Mouse (Mus musculus): Measurements from ENCODE around the gene Rhbdl3. TPM values are rescaled to one million over a fixed set of nuclear protein-coding genes. Genes with fewer than 3 reads are reported as not detected.

Gene Rhbdl3
- polyA plus RNA-seq, 1 experiment = 2.7 TPM

- no peak for TF ChIP-seq CTCF (IDR thresholded peaks at IDR 0.05; ENCODE audit: insufficient read depth, low read length)
- TF ChIP-seq POLR2A (IDR thresholded peaks at IDR 0.05; ENCODE audit: borderline replicate concordance, extremely low read depth, low read depth, low read length) = no peak
- DNase-seq = peak; percentile 51
- peak overlapping the region; percentile 88 for H3K4me3 ChIP-seq (replicated peaks; ENCODE audit: extremely low read depth, low read depth, low read length)
- H3K4me1 ChIP-seq (ENCODE audit: control insufficient read depth, insufficient read depth, low read length) = peaks cover 9% of the 10 kb centered on the region; the same call in 1 of the 2 replicates
- WGBS = under 1% methylated on average over 12 of the region's 12 CpGs
These were observed 81.9 kb downstream of the Rhbdl3 start for GRCm38 (mm10) chr11:80382626-80383018.

GRCm38 (mm10) chr11:80383019-80383625, 82.4 kb downstream of the Rhbdl3 start, which contains the start of gene Zfp207:
Zfp207 (plus strand) TSS chr11:80383279.
- H3K4me3 ChIP-seq (replicated peaks; ENCODE audit: extremely low read depth, low read depth, low read length) = peak within 1 kb of the TSS; percentile 88
- under 1% methylated on average over 33 of the region's 33 CpGs for WGBS
- TF ChIP-seq POLR2A (IDR thresholded peaks at IDR 0.05; ENCODE audit: borderline replicate concordance, extremely low read depth, low read depth, low read length) = peak; percentile 98
- TF ChIP-seq CTCF (IDR thresholded peaks at IDR 0.05; ENCODE audit: insufficient read depth, low read length) = no peak
- DNase-seq = peak; percentile 96
- peaks cover 9% of the 10 kb centered on the region; the same call in 1 of the 2 replicates for H3K4me1 ChIP-seq (ENCODE audit: control insufficient read depth, insufficient read depth, low read length)

GRCm38 (mm10) chr11:80383626-80384046, 82.9 kb downstream of the Rhbdl3 start:
- Histone ChIP-seq H3K4me1 (ENCODE audit: control insufficient read depth, insufficient read depth, low read length) (peaks cover 9% of the 10 kb centered on the region; the same call in 1 of the 2 replicates), H3K4me3 (replicated peaks; ENCODE audit: extremely low read depth, low read depth, low read length) (peak overlapping the region; percentile 88)
- WGBS = under 1% methylated on average over 20 of the region's 20 CpGs
- TF ChIP-seq CTCF (IDR thresholded peaks at IDR 0.05; ENCODE audit: insufficient read depth, low read length) (no peak), POLR2A (IDR thresholded peaks at IDR 0.05; ENCODE audit: borderline replicate concordance, extremely low read depth, low read depth, low read length) (no peak)
- DNase-seq = no peak

GRCm38 (mm10) chr11:80384461-80384860, 83.7 kb downstream of the Rhbdl3 start:
- no peak for DNase-seq
- Histone ChIP-seq H3K4me1 (ENCODE audit: control insufficient read depth, insufficient read depth, low read length) (peaks cover 9% of the 10 kb centered on the region; the same call in 1 of the 2 replicates), H3K4me3 (replicated peaks; ENCODE audit: extremely low read depth, low read depth, low read length) (peak overlapping the region; percentile 58)
- TF ChIP-seq CTCF (IDR thresholded peaks at IDR 0.05; ENCODE audit: insufficient read depth, low read length) (no peak), POLR2A (IDR thresholded peaks at IDR 0.05; ENCODE audit: borderline replicate concordance, extremely low read depth, low read depth, low read length) (no peak)

- 6% methylated on average over 4 of the region's 4 CpGs for WGBS
- TF ChIP-seq POLR2A (IDR thresholded peaks at IDR 0.05; ENCODE audit: borderline replicate concordance, extremely low read depth, low read depth, low read length) = no peak
- TF ChIP-seq CTCF (IDR thresholded peaks at IDR 0.05; ENCODE audit: insufficient read depth, low read length) = no peak
These were observed 84.3 kb downstream of the Rhbdl3 start for GRCm38 (mm10) chr11:80385055-80385454.

GRCm38 (mm10) chr11:80386790-80387189, 86.1 kb downstream of the Rhbdl3 start:
- TF ChIP-seq POLR2A (IDR thresholded peaks at IDR 0.05; ENCODE audit: borderline replicate concordance, extremely low read depth, low read depth, low read length) (no peak), CTCF (IDR thresholded peaks at IDR 0.05; ENCODE audit: insufficient read depth, low read length) (no peak)
- H3K4me1 ChIP-seq (ENCODE audit: control insufficient read depth, insufficient read depth, low read length) = peaks cover 9% of the 10 kb centered on the region; the same call in 1 of the 2 replicates
- 37% methylated on average over 2 of the region's 2 CpGs for WGBS

More at GRCm38 (mm10) chr11:80385055-80385454, 84.3 kb downstream of the Rhbdl3 start:
- Histone ChIP-seq H3K4me3 (replicated peaks; ENCODE audit: extremely low read depth, low read depth, low read length) (no peak overlapping the region), H3K4me1 (ENCODE audit: control insufficient read depth, insufficient read depth, low read length) (peaks cover 9% of the 10 kb centered on the region; the same call in 1 of the 2 replicates)
- no peak for DNase-seq

GRCm38 (mm10) chr11:80389885-80390284, 89.2 kb downstream of the Rhbdl3 start:
- Histone ChIP-seq H3K4me1 (ENCODE audit: control insufficient read depth, insufficient read depth, low read length) (peaks cover 5% of the 10 kb centered on the region; the same call in 1 of the 2 replicates), H3K4me3 (replicated peaks; ENCODE audit: extremely low read depth, low read depth, low read length) (no peak overlapping the region)
- DNase-seq = no peak
- TF ChIP-seq POLR2A (IDR thresholded peaks at IDR 0.05; ENCODE audit: borderline replicate concordance, extremely low read depth, low read depth, low read length) (no peak), CTCF (IDR thresholded peaks at IDR 0.05; ENCODE audit: insufficient read depth, low read length) (no peak)
- WGBS = 81% methylated on average over 1 of the region's 1 CpGs

More at GRCm38 (mm10) chr11:80386790-80387189, 86.1 kb downstream of the Rhbdl3 start:
- DNase-seq = no peak
- H3K4me3 ChIP-seq (replicated peaks; ENCODE audit: extremely low read depth, low read depth, low read length) = no peak overlapping the region

- Histone ChIP-seq H3K4me3 (replicated peaks; ENCODE audit: extremely low read depth, low read depth, low read length) (no peak overlapping the region), H3K4me1 (ENCODE audit: control insufficient read depth, insufficient read depth, low read length) (peaks cover 5% of the 10 kb centered on the region; the same call in 1 of the 2 replicates)
- whole genome bisulfite sequencing = 93% methylated on average over 2 of the region's 2 CpGs
- DNase-seq = no peak
- no peak for TF ChIP-seq POLR2A (IDR thresholded peaks at IDR 0.05; ENCODE audit: borderline replicate concordance, extremely low read depth, low read depth, low read length)
- TF ChIP-seq CTCF (IDR thresholded peaks at IDR 0.05; ENCODE audit: insufficient read depth, low read length) = no peak
These were observed 90.9 kb downstream of the Rhbdl3 start for GRCm38 (mm10) chr11:80391407-80392120.

- no peak for TF ChIP-seq POLR2A (IDR thresholded peaks at IDR 0.05; ENCODE audit: borderline replicate concordance, extremely low read depth, low read depth, low read length)
- TF ChIP-seq CTCF (IDR thresholded peaks at IDR 0.05; ENCODE audit: insufficient read depth, low read length) = no peak
- Histone ChIP-seq H3K4me1 (ENCODE audit: control insufficient read depth, insufficient read depth, low read length) (no peaks in the 10 kb centered on the region), H3K4me3 (replicated peaks; ENCODE audit: extremely low read depth, low read depth, low read length) (no peak overlapping the region)
- no peak for DNase-seq
- 90% methylated on average over 3 of the region's 3 CpGs for WGBS
These were observed 95.2 kb downstream of the Rhbdl3 start for GRCm38 (mm10) chr11:80395930-80396329.

Data from lung, adult 2 months (tissue).